Mouse (Mus musculus) right cerebral cortex, postnatal 4 days (tissue): ENCODE measurements around the gene Gm14412.
"Not testable (repeated sequence)": the region's sequence is repeated elsewhere in the genome, so short reads cannot be mapped to it uniquely, and the experiment has no call there.

ENCODE experiments used
- DNase-seq: peaks from one replicate; pipeline ENCODE4 v3.0.0-alpha.2; 2022

The Gm14412 gene

GRCm38 (mm10) chr2:177324257-177324733 lies at the start of gene Gm14412:
Gene Gm14412 (minus strand): TSS chr2:177324307.
- DNase-seq = not testable (repeated sequence)

DNA sequence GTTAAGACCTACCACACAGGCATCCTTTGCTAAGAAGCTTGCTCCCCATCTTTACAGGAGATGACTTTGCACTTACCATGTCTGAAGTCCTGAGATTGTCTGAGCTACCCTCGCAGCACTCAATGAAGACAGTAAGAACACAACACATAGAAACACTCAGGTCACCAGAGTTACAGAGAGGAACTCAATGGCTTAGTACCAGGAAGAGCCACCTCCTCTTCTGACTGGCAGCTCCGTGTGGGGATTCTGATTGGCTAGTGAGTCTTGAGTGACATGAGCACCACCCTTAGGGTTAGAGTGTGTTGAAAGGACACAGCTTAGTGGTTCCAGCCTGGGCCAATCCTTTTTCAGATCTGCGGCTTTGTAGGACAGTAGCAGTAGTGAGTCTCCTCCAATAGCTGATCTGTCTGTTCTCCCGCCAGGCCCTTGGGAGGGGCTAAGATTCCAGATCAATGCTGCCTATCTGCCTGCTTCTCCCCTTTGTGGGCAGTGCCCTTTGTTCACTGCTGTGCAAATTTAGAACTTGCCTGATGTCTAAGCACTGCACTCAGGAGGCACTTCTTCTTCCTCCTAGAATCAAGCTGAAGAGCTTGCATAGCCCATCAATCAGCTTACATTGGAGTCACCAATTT lies 5.7 kb upstream of the Gm14412 start:
- DNase-seq = not testable (repeated sequence)

- not testable (repeated sequence) for DNase-seq
Observed at GRCm38 (mm10) chr2:177321361-177321760, 2.7 kb downstream of the Gm14412 start.

DNA sequence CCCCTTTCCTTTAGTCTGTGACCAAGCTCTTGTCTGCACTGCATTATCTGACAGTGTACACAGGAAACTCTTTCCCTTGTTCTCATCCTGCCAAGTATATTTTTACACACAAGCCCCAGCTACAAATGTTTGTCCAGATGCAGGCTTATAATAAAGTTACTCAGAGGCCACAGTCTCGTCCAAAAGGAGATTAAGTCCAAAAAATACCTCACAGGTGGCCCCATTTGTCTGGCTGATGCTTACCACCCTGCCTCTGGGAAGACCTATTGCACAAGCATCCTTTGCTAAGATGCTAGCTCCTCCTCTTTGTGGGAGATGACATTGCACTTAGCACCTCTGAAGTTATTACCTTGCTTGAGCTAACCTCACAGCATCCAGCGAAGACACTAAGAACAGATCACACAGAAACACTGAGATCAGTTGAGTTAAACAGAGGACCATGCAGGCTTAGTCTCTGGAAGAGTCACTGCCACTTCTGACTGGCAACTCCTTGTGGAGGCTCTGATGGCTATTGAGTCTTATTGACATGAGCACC lies 3.3 kb downstream of the Gm14412 start:
- DNase-seq = not testable (repeated sequence)

- no peak for DNase-seq
Observed at GRCm38 (mm10) chr2:177318996-177319395, 5.1 kb downstream of the Gm14412 start.

DNA sequence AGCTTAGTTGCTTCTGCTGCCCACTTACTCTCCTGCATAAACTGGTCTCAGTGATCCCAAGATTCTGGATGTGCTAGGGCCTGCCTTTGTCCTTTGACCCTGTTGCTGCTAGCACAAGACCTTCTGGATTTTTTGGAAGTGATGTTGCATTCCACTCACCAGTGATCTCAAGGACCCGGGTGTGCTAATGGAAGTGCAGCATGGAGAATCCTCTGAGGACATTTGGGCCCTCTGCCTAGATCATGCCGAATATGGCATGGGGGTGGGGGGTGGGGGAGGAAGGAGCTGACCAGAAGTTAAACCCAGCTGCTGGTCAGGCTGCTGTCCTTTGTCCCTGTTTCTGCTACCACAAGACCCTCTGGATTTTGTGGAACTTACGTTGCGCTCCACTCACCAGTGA lies 14.5 kb downstream of the Gm14412 start:
- DNase-seq = not testable (repeated sequence)

GRCm38 (mm10) chr2:177304980-177305379 lies 19.1 kb downstream of the Gm14412 start:
- not testable (repeated sequence) for DNase-seq

DNA sequence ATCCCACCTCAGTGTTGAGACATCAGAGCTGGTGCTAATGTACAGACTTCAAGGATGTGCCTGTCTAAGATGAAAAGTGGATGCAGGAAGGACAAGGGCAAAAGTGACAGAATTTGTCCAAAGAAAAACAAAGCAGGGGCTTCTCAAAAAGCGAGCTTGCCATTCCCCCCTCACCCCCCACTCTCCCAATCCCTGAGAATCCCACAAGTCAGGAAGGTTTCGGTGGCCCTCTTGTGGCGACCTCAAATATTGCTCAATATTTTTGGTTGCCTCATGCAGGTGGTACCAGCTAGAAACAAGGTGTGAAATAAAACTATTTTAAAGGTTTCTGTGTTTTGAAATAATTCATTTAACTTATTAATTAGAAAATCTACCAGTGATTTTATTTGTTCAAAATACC lies 40.4 kb downstream of the Gm14412 start:
- not testable (repeated sequence) for DNase-seq

DNA sequence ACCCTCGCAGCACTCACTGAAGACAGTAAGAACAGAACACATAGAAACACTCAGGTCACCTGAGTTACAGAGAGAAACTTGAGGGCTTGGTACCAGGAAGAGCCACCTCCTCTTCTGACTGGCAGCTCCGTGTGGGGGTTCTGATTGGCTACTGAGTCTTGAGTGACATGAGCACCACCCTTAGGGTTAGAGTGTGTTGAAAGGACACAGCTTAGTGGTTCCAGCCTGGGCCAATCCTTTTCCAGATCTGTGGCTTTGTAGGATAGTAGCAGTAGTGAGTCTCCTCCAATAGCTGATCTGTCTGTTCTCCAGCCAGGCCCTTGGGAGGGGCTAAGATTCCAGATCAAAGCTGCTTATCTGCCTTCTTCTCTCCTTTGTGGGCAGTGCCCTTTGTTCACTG lies 46.4 kb downstream of the Gm14412 start:
- DNase-seq = not testable (repeated sequence)

GRCm38 (mm10) chr2:177272237-177272636 lies 51.9 kb downstream of the Gm14412 start:
- not testable (repeated sequence) for DNase-seq

DNA sequence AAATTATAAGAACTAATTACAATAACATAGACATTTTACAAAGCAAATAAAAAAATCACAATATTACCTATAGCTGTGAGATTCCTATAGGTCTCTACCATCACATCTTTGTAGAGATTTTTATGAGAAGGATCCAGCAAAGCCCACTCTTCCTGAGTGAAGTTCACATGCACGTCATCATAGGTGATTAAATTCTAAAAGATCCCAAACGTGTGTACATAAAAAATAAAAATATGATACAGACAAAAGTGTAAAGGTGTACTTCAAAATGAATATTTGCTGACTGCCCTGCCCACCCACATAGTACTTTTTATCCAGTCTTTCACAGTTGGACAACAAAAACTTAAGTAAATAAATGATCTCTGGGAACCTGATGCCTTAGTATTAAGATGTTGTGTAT lies 57.2 kb downstream of the Gm14412 start, which contains the start of gene Gm14409:
Gm14409 (minus strand) TSS at position 101 of the 400 bp plus-strand sequence.
- not testable (repeated sequence) for DNase-seq
